Mouse (Mus musculus) intestine, embryonic 15.5 days (tissue): Measurements from ENCODE around the gene Cox7c. TPM values are rescaled to one million over a fixed set of nuclear protein-coding genes. Genes with fewer than 3 reads are reported as not detected.
"Not testable (repeated sequence)": the region's sequence is repeated elsewhere in the genome, so short reads cannot be mapped to it uniquely, and the experiment has no call there.

ENCODE experiments used
- ATAC-seq: fragments of 200-750 bp; cut with Nextera tagmentation; 2 replicates; pipeline ENCODE4 v1.8.0; 2017; ENCODE audit warnings: moderate TSS enrichment, moderate library complexity
- H3K27ac ChIP-seq: fragments of 300-500 bp; sonication (generic); 2 replicates; pipeline ENCODE4 v1.5.1; 2015; ENCODE audit warnings: mild to moderate bottlenecking, inconsistent platforms
- H3K27me3 ChIP-seq: fragments of 300-500 bp; sonication (generic); replicated peaks from 2 replicates; pipeline ENCODE4 v1.6.1; 2015; ENCODE audit warnings: inconsistent platforms
- H3K36me3 ChIP-seq: fragments of 300-500 bp; sonication (generic); 2 replicates; pipeline ENCODE4 v1.6.1; 2015; ENCODE audit warnings: inconsistent platforms
- H3K4me1 ChIP-seq: fragments of 300-500 bp; sonication (generic); replicated peaks from 2 replicates; pipeline ENCODE4 v1.6.1; 2015; ENCODE audit warnings: inconsistent platforms
- H3K4me2 ChIP-seq: fragments of 300-500 bp; sonication (generic); replicated peaks from 2 replicates; pipeline ENCODE4 v1.6.1; 2015; ENCODE audit warnings: mild to moderate bottlenecking, inconsistent platforms
- H3K4me3 ChIP-seq: fragments of 300-500 bp; sonication (generic); replicated peaks from 2 replicates; pipeline ENCODE4 v1.5.1; 2015; ENCODE audit warnings: inconsistent platforms
- H3K9ac ChIP-seq: fragments of 300-500 bp; sonication (generic); 2 replicates; pipeline ENCODE4 v1.6.1; 2015; ENCODE audit warnings: inconsistent platforms
- H3K9me3 ChIP-seq: fragments of 300-500 bp; sonication (generic); 2 replicates; pipeline ENCODE4 v1.6.1; 2016; ENCODE audit warnings: inconsistent platforms
- WGBS: fragments of 180-500 bp; shearing (Covaris S2); methylation state at CpG from one replicate; pipeline ENCODE4 v1.1.7; 2015; 5-methylcytosine and 5-hydroxymethylcytosine counted together
- polyA plus RNA-seq: library from polyadenylated mRNA; unstranded; fragments of >200 nt; fragmentation: Nextera tagmentation; extraction: Ambion mirVana; gene quantifications from 2 replicates; pipeline ENCODE4 v1.2.1, GENCODE M21; 2015

The Cox7c gene
- polyA plus RNA-seq = 952 and 1,208 TPM in 2 replicates

DNA sequence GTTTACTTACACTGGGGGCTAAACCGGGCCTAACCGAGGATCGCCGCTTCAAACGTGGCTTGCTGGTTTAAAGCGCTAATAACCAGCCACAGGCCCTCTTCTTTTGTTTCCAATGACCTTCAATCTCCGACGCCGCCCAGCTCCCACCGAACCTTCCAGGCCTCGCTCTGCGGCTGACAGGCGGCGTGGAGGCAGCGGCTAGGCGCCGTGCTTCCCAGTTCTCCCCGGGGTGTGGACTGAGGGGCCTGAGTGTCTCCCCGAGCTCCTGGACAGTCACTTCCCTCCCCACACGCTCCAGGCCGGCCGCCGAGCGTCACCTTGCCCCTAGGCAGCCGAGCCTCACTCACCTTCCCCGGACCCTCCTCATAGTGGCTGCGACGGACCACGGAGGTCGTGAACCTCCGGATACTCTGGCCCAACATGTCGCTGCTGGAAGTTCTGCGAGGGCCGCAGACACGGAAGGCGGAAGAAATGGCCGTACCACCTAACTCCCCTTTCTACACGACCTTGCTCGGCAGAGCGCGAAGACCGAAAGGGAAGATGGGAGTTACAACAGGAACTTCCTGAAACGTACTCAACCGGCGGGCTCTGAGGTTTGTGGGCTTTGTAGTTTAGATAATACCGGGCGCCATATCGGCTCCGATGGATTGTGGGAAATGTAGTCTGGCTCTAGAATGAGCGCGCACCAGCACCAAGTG lies at the start of gene Cox7c:
Gene Cox7c, minus strand, starts transcription at position 651 of the 698 bp plus-strand sequence.
- Histone ChIP-seq H3K4me3 (peak within 1 kb of the TSS; percentile 75), H3K27ac (peak within 1 kb of the TSS; percentile 88), H3K9me3 (no peaks in the 10 kb centered on the region), H3K27me3 (no peaks in the 10 kb centered on the region), H3K9ac (peak within 1 kb of the TSS; percentile 93), H3K4me1 (no peaks in the 10 kb centered on the region), H3K4me2 (peak within 1 kb of the TSS; percentile 48), H3K36me3 (no peaks in the 10 kb centered on the region)
- ATAC-seq = peak; percentile 99
- under 1% methylated on average over 51 of the region's 51 CpGs for WGBS

DNA sequence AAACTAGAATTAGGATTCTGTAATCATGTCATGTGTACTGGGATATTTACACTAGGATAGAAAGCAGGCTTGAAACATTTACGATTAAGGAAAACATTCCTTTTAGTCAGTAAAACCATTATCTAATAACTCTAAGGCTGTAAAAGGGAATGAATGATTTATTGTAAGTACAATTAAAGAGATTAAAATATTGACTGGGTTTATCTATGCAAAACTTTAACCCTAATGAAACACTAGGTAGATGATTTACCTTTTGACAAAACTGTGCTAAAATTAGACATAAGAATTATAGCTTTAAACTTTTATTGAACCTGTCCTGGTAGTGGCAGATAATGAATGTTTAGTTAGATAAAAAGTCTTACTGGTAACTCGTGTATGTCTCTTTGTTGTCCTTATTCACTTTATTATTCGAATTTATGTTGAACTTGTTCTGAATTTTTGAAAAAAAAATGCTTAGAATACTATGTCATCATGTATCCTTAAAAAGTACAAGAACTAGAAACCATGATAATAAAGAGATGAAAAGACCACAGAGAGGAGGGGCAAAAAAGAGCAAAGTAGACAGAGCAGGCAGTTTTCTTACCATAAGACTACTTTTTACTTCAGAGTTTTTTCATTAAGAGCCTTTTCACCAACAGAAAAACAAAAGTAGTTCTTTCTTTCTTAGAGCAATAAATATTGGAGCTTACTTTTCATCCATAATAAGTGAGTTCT lies 21.5 kb upstream of the Cox7c start:
- H3K9me3 ChIP-seq = no peaks in the 10 kb centered on the region
- H3K36me3 ChIP-seq = no peaks in the 10 kb centered on the region
- no peak overlapping the region for H3K9ac ChIP-seq
- no peak overlapping the region for H3K4me2 ChIP-seq
- WGBS = 13% methylated on average over 3 of the region's 3 CpGs
- ATAC-seq = peak; percentile 91
- no peaks in the 10 kb centered on the region for H3K4me1 ChIP-seq
- H3K27ac ChIP-seq = no peak overlapping the region
- H3K4me3 ChIP-seq = no peak overlapping the region
- no peaks in the 10 kb centered on the region for H3K27me3 ChIP-seq

DNA sequence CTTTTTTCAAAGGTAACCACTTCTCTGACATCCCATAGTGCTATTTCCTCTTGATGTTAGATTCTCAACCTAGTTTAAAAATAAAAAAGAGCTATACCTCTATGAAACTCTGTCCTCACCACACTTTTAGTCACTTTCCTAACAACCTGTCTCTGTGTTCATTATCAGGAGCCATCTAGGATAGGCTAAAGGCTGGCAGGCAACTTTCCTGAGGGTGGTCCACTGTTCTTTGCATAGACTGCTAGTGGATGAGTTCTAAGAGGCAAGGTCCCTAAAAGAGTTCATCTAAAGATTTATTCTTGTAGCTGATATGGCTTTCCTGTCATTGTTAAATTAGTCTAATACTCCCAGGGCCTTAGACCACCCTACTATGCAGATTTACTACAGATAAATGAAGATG lies 20.8 kb upstream of the Cox7c start:
- no peak overlapping the region for H3K27ac ChIP-seq
- H3K4me2 ChIP-seq = no peak overlapping the region
- no peak overlapping the region for H3K9ac ChIP-seq
- no peaks in the 10 kb centered on the region for H3K27me3 ChIP-seq
- H3K9me3 ChIP-seq = no peaks in the 10 kb centered on the region
- no peaks in the 10 kb centered on the region for H3K4me1 ChIP-seq
- no peak overlapping the region for H3K4me3 ChIP-seq
- peak; percentile 65 for ATAC-seq
- no peaks in the 10 kb centered on the region for H3K36me3 ChIP-seq

DNA sequence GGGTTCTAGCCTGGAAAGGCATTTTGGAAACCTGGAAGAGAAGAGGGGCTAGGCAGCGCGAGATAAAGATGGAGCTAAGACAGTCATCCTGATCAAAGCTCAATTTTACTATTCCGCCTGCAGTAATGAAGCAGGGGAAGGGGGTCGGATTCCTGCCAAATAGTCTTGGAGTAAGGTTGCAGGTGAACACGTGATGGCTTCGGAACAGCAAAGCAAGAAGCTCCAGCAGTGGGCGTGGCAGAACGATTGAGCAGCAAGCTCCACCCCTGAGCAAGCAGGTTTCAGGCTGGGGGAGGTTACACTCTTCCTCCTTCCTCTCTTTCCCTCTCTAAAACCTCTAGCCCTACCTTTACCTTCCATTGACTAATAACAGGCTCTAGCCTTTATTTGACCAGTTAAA lies 7.4 kb upstream of the Cox7c start:
- not testable (repeated sequence) for H3K9ac ChIP-seq, H3K36me3 ChIP-seq, H3K4me2 ChIP-seq, H3K4me1 ChIP-seq, H3K4me3 ChIP-seq, H3K27ac ChIP-seq, H3K9me3 ChIP-seq, H3K27me3 ChIP-seq
- ATAC-seq = peak; percentile 39; the same call in 1 of the 2 replicates
- WGBS = 34% methylated on average over 8 of the region's 8 CpGs

DNA sequence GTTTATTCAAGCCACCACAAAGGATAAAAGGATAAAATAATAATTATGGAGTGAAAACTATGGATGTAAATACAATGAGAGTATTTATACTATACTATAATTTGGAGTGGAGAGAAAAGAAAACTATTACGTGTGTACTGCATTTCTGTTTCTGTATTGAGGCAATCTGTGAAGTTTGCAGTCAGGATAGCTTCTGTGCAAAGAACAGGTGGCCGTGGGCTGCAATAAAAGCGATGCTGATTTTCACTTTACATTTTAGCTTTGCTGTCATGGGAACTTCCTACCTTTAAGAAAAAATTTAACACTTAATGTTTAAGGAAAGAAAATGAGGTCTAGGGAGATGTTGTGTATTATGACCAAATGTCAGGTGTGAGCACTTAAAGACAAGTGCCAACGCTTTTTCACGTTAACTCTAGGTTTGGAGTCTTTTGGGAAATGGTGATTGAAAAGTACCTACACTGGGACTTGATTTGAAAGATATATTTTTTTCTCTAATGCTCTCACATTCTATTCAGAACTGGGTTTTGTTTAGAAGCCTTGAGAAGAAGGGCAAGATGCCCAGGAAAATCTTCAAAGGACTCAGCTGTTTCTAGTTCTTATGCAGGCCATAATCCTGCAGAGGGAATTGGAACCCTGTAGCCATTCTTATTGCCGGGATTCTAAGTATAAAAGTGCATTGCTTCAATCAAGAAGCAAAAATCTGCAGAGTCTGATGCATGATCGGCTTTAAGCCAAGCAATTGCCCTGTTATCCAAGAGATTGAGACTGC lies 41.6 kb downstream of the Cox7c start:
- WGBS = 85% methylated on average over 7 of the region's 7 CpGs

More for the DNA sequence above, 41.6 kb downstream of the Cox7c start:
- no peaks in the 10 kb centered on the region for H3K27me3 ChIP-seq
- no peak overlapping the region for H3K4me2 ChIP-seq
- no peak for ATAC-seq
- H3K27ac ChIP-seq = no peak overlapping the region
- no peaks in the 10 kb centered on the region for H3K36me3 ChIP-seq
- H3K9me3 ChIP-seq = no peaks in the 10 kb centered on the region
- H3K4me1 ChIP-seq = no peaks in the 10 kb centered on the region
- no peak overlapping the region for H3K9ac ChIP-seq
- H3K4me3 ChIP-seq = no peak overlapping the region
